In genomic region chr14:48667396-48667795, GRCm38 (mm10) we compare ENCODE assay signal across 14 mouse cellular contexts. TPM values are rescaled to one million over a fixed set of nuclear protein-coding genes. Genes with fewer than 3 reads are reported as not detected.
DNase-seq lines count a peak whose midpoint lies in the region; ATAC-seq lines count a peak whose summit lies in the region.
"Had no signal": no experiment of that assay in that cellular context is flagged by ENCODE, and none has a peak within 500 bp of the region (broad histone marks: within the 10 kb centered on the region; RNA-seq: fewer than 3 reads in every experiment).

No protein-coding gene starts in this region.

- peak overlapping the region; percentile 44 for H3K4me3 ChIP-seq in forebrain, embryonic 13.5 days
- peak overlapping the region; percentile 49 for H3K4me3 ChIP-seq in midbrain, embryonic 16.5 days (ENCODE audit: low read depth, low read length)
- H3K4me3 ChIP-seq in kidney, embryonic 15.5 days (replicated peaks), result no peak overlapping the region

- H3K36me3 ChIP-seq in forebrain, embryonic 13.5 days (ENCODE audit: poor library complexity, severe bottlenecking), result no peaks in the 10 kb centered on the region
- no peaks in the 10 kb centered on the region for H3K36me3 ChIP-seq in midbrain, embryonic 16.5 days (ENCODE audit: control insufficient read depth, insufficient read depth, low read length)
- no peaks in the 10 kb centered on the region for H3K36me3 ChIP-seq in kidney, embryonic 15.5 days
- H3K36me3 ChIP-seq: G1E; heart, embryonic 10.5 days had no signal

- peak overlapping the region; percentile 53 for H3K4me2 ChIP-seq in forebrain, embryonic 13.5 days
- H3K4me2 ChIP-seq in midbrain, embryonic 16.5 days (ENCODE audit: low read length), result peak overlapping the region; percentile 58
- no peak overlapping the region for H3K4me2 ChIP-seq in kidney, embryonic 15.5 days

- WGBS in forebrain, embryonic 13.5 days, result under 1% methylated on average over 12 of the region's 12 CpGs
- 5% methylated on average over 12 of the region's 12 CpGs for WGBS in midbrain, embryonic 16.5 days
- 2% methylated on average over 12 of the region's 12 CpGs for WGBS in kidney, embryonic 15.5 days

- no peak overlapping the region for H3K9ac ChIP-seq in forebrain, embryonic 13.5 days
- 0 out of 2 replicates have a peak overlapping the region, but pooled peaks have one; percentile 74 for H3K9ac ChIP-seq in midbrain, embryonic 16.5 days (ENCODE audit: low read depth, low read length)
- H3K9ac ChIP-seq in kidney, embryonic 15.5 days, result no peak overlapping the region

- DNase-seq in cerebellum, adult 11-12 months, result peak; percentile 58
- DNase-seq in cerebellum, postnatal 10 days, result peak; percentile 70 to 73
- DNase-seq in neural tube, embryonic 10.5 days (ENCODE audit: extremely low spot score, low spot score), result no peak
- no peak for DNase-seq in lung, postnatal 10 days
- DNase-seq: thymus, adult 18-20 months had no signal

- no peaks in the 10 kb centered on the region for H3K9me3 ChIP-seq in forebrain, embryonic 13.5 days (replicated peaks)
- H3K9me3 ChIP-seq in midbrain, embryonic 16.5 days (replicated peaks; ENCODE audit: control insufficient read depth, low read length, poor library complexity, severe bottlenecking), result no peaks in the 10 kb centered on the region
- no peaks in the 10 kb centered on the region for H3K9me3 ChIP-seq in kidney, embryonic 15.5 days (replicated peaks)
- H3K9me3 ChIP-seq: G1E; heart, embryonic 10.5 days had no signal

- peak overlapping the region; percentile 72 for H3K27ac ChIP-seq in forebrain, embryonic 13.5 days
- peak overlapping the region; percentile 87 for H3K27ac ChIP-seq in midbrain, embryonic 16.5 days (ENCODE audit: low read length)
- H3K27ac ChIP-seq in kidney, embryonic 15.5 days, result no peak overlapping the region
- H3K27ac ChIP-seq: heart, embryonic 10.5 days had no signal

- H3K4me1 ChIP-seq in forebrain, embryonic 13.5 days, result peaks cover 62% of the 10 kb centered on the region
- peaks cover under 1% of the 10 kb centered on the region; the same call in 1 of the 2 replicates for H3K4me1 ChIP-seq in midbrain, embryonic 16.5 days (ENCODE audit: control insufficient read depth, insufficient read depth, low read length)
- H3K4me1 ChIP-seq in kidney, embryonic 15.5 days, result peaks cover 20% of the 10 kb centered on the region

- peaks cover 86% of the 10 kb centered on the region for H3K27me3 ChIP-seq in forebrain, embryonic 13.5 days
- H3K27me3 ChIP-seq in midbrain, embryonic 16.5 days (ENCODE audit: control insufficient read depth, insufficient read depth, low read depth, low read length), result peaks cover 7% of the 10 kb centered on the region
- H3K27me3 ChIP-seq in kidney, embryonic 15.5 days, result peaks cover 96% of the 10 kb centered on the region

- ATAC-seq in cerebellum, adult (ENCODE audit: insufficient number of reproducible peaks, low FRiP score, low TSS enrichment), result no peak
- ATAC-seq in forebrain, embryonic 13.5 days, result no peak
- peak; percentile 59 for ATAC-seq in midbrain, embryonic 16.5 days
- ATAC-seq in kidney, embryonic 15.5 days (replicated peaks; ENCODE audit: low FRiP score), result no peak
- ATAC-seq: inflammation-experienced regulatory T-cells, adult 6 months had no signal

RNA-seq across cellular contexts. Expression of gene Otx2, which starts 6.2 kb away (rescaled TPM):
- polyA plus RNA-seq in forebrain, embryonic 13.5 days (2015; fragmentation: Nextera tagmentation; extraction: Ambion mirVana), result 24.9 and 36.8 TPM in 2 replicates
- 69.3 and 79.5 TPM in 2 replicates for polyA plus RNA-seq in midbrain, embryonic 16.5 days (2015; fragmentation: Nextera tagmentation; extraction: Ambion mirVana)
- polyA plus RNA-seq in kidney, embryonic 15.5 days (2015; fragmentation: Nextera tagmentation; extraction: Ambion mirVana), result not detected in 2 replicates
- polyA plus RNA-seq: G1E; inflammation-experienced regulatory T-cells, adult 6 months; lung, embryonic 16.5 days; small intestine, adult 2 months had no signal

Comparison
In these comparisons a context has a peak if more than half of its experiments do, and no peak if none do; other contexts are left out.
1. DNase-seq: peak in cerebellum, adult 11-12 months (single experiment) and cerebellum, postnatal 10 days (2 of 2); none in neural tube, embryonic 10.5 days (single experiment) and lung, postnatal 10 days (single experiment).
2. RNA of gene Otx2, which starts 6.2 kb away (polyA plus RNA-seq): 69.3 to 79.5 TPM in midbrain, embryonic 16.5 days and 24.9 to 36.8 TPM in forebrain, embryonic 13.5 days; not detected in kidney, embryonic 15.5 days; every median in the first group is over 10 times any median in the second.